In the genomic region with DNA sequence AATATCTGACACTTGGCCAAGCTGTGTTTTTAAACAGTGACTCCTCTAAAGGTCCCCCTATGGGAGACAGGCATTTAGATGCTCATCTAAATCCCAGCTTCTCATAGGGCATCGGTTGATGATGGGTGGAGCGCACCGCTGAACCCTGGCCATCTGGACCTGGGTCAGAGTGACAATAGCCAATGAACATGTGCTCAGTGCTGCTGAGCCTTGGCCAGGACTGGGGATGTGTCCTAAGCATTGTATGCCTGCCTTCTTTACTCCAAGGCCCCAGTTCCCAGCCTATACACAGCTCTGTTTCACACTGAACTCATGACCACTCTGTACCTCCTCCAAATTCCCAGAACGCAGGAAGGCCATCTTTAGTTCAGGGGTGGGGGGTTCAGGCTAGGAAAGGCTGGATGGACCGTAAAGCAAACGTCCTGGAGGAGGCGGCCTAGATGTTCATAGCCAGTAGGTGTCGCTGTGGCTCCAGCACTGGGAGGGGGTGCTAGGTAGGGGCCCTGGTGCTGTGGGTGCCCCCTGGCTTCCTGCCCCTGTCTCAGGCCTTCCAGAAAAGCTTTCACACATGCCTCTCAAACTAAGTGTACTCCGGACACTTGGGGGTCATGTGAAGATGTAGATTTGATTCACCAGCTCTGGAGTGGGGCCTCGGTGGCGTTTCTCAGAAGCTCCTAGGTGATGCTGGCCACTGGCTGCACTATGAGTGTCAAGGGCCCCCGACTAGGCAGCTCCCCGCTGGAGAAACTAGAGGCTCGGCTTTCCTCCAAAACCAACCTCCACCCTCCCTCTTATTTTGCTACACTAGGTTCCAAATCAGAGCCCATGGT, we compare ENCODE assay signal across 9 mouse cellular contexts.
A peak's percentile ranks its signal among the peaks of the same experiment; 100 is the strongest.
DNase-seq lines count a peak whose midpoint lies in the region; ATAC-seq and TF ChIP-seq lines count a peak whose summit lies in the region.
"Had no signal": no experiment of that assay in that cellular context is flagged by ENCODE, and none has a peak within 500 bp of the region (broad histone marks: within the 10 kb centered on the region; RNA-seq: fewer than 3 reads in every experiment).

No protein-coding gene starts in this region.

- WGBS in intestine, embryonic 15.5 days, result 24% methylated on average over 14 of the region's 14 CpGs
- WGBS in limb, embryonic 10.5 days, result 25% methylated on average over 14 of the region's 14 CpGs
- WGBS in midbrain, embryonic 14.5 days, result 17% methylated on average over 14 of the region's 14 CpGs
- WGBS in thymus, adult 2 months, result 75% methylated on average over 14 of the region's 14 CpGs

- H3K4me1 ChIP-seq in intestine, embryonic 15.5 days (replicated peaks), result peaks cover 5% of the 10 kb centered on the region
- peaks cover 39% of the 10 kb centered on the region for H3K4me1 ChIP-seq in limb, embryonic 10.5 days
- H3K4me1 ChIP-seq in midbrain, embryonic 14.5 days (ENCODE audit: control insufficient read depth, insufficient read depth, low read length), result no peaks in the 10 kb centered on the region
- H3K4me1 ChIP-seq in thymus, adult 2 months (replicated peaks; ENCODE audit: control insufficient read depth, insufficient read depth, low read length), result no peaks in the 10 kb centered on the region

- H3K36me3 ChIP-seq in intestine, embryonic 15.5 days, result no peaks in the 10 kb centered on the region
- no peaks in the 10 kb centered on the region for H3K36me3 ChIP-seq in limb, embryonic 10.5 days
- no peaks in the 10 kb centered on the region for H3K36me3 ChIP-seq in midbrain, embryonic 14.5 days (ENCODE audit: control insufficient read depth, insufficient read depth, low read length)
- H3K36me3 ChIP-seq in thymus, adult 2 months (ENCODE audit: control insufficient read depth, insufficient read depth, low read length), result no peaks in the 10 kb centered on the region
- H3K36me3 ChIP-seq: embryonic facial prominence, embryonic 12.5 days had no signal

- H3K9ac ChIP-seq in intestine, embryonic 15.5 days, result no peak overlapping the region
- no peak overlapping the region for H3K9ac ChIP-seq in midbrain, embryonic 14.5 days (replicated peaks; ENCODE audit: low read length)
- H3K9ac ChIP-seq: embryonic facial prominence, embryonic 12.5 days had no signal

- H3K27ac ChIP-seq in intestine, embryonic 15.5 days, result no peak overlapping the region
- H3K27ac ChIP-seq in limb, embryonic 10.5 days, result peak overlapping the region; percentile 57
- H3K27ac ChIP-seq in midbrain, embryonic 14.5 days (replicated peaks; ENCODE audit: low read depth, low read length), result no peak overlapping the region
- H3K27ac ChIP-seq in thymus, adult 2 months (ENCODE audit: control insufficient read depth, insufficient read depth, low read length), result no peak overlapping the region
- H3K27ac ChIP-seq: embryonic facial prominence, embryonic 12.5 days had no signal

- peak; percentile 93 for TF ChIP-seq CTCF in thymus, adult 2 months (IDR thresholded peaks at IDR 0.05; ENCODE audit: borderline replicate concordance, control insufficient read depth, extremely low read depth, insufficient read depth, low read length, poor library complexity)

- TF ChIP-seq POLR2A in thymus, adult 2 months (IDR thresholded peaks at IDR 0.05; ENCODE audit: control insufficient read depth, extremely low read depth, insufficient read depth, low read length, poor library complexity), result no peak

- no peak overlapping the region for H3K4me3 ChIP-seq in intestine, embryonic 15.5 days (replicated peaks)
- no peak overlapping the region for H3K4me3 ChIP-seq in limb, embryonic 10.5 days
- H3K4me3 ChIP-seq in midbrain, embryonic 14.5 days (replicated peaks; ENCODE audit: low read depth, low read length), result no peak overlapping the region
- H3K4me3 ChIP-seq in thymus, adult 2 months (ENCODE audit: control insufficient read depth, insufficient read depth, low read length), result no peak overlapping the region
- H3K4me3 ChIP-seq: embryonic facial prominence, embryonic 12.5 days had no signal

- peak; percentile 49; the same call in 1 of the 2 replicates for ATAC-seq in intestine, embryonic 15.5 days
- peak; percentile 43; the same call in 1 of the 2 replicates for ATAC-seq in midbrain, embryonic 14.5 days (ENCODE audit: low FRiP score, low TSS enrichment)

- peak; percentile 61 for DNase-seq in ovary, postnatal 36 days (ENCODE audit: low spot score)
- DNase-seq in ovary, postnatal 10 days (ENCODE audit: low spot score), result no peak
- peak; percentile 28 for DNase-seq in c-Kit-positive CD71-positive TER-119-negative erythroid progenitor cells, embryonic 14.5 days (ENCODE audit: low read depth)
- peak; percentile 35 to 47 for DNase-seq in frontal cortex, postnatal 36 days (ENCODE audit: low spot score in 2 of 2)
- peak; percentile 87 for DNase-seq in limb, embryonic 10.5 days (ENCODE audit: low spot score)
- DNase-seq in midbrain, embryonic 14.5 days, result peak; percentile 77
- peak; percentile 75 for DNase-seq in thymus, adult 2 months

- no peaks in the 10 kb centered on the region for H3K9me3 ChIP-seq in intestine, embryonic 15.5 days
- H3K9me3 ChIP-seq in limb, embryonic 10.5 days (replicated peaks), result no peaks in the 10 kb centered on the region
- no peaks in the 10 kb centered on the region for H3K9me3 ChIP-seq in midbrain, embryonic 14.5 days (ENCODE audit: control insufficient read depth, low read length)
- H3K9me3 ChIP-seq: embryonic facial prominence, embryonic 12.5 days had no signal

- peaks cover 51% of the 10 kb centered on the region for H3K27me3 ChIP-seq in intestine, embryonic 15.5 days (replicated peaks)
- H3K27me3 ChIP-seq in limb, embryonic 10.5 days (ENCODE audit: low read depth, poor library complexity, severe bottlenecking), result peaks cover 97% of the 10 kb centered on the region
- peaks cover 20% of the 10 kb centered on the region; the same call in 1 of the 2 replicates for H3K27me3 ChIP-seq in midbrain, embryonic 14.5 days (ENCODE audit: control insufficient read depth, insufficient read depth, low read length)
- no peaks in the 10 kb centered on the region for H3K27me3 ChIP-seq in thymus, adult 2 months (ENCODE audit: control insufficient read depth, insufficient read depth, low read length)

- no peak overlapping the region for H3K4me2 ChIP-seq in intestine, embryonic 15.5 days (replicated peaks)
- no peak overlapping the region for H3K4me2 ChIP-seq in midbrain, embryonic 14.5 days (ENCODE audit: low read length)
- H3K4me2 ChIP-seq: embryonic facial prominence, embryonic 12.5 days had no signal
